Mouse (Mus musculus): ENCODE measurements around the gene Olfr517.

Olfr517 gene

DNA sequence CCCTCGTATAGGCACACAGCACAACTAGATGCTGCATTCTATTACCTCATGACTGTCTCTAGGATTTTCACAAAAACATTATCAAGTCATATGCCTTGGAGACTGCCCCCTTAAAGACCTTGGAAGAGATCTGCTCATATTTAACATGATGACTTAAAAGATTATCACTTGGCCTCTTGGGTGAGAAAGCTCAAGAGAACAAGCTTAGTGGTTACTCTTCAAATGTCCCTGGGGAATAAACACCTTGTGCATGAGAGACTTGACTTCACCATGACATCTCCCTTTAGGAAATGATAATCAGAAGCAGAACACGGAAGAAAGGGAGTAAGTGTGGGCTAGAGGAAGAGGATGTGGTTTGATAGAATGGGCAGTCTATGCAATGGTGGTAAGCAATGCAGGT, at the start of gene Olfr517:
Gene Olfr517 (minus strand): TSS at position 101 of the 400 bp plus-strand sequence.
- DNase-seq (ENCODE audit: low read depth), result no peak

DNA sequence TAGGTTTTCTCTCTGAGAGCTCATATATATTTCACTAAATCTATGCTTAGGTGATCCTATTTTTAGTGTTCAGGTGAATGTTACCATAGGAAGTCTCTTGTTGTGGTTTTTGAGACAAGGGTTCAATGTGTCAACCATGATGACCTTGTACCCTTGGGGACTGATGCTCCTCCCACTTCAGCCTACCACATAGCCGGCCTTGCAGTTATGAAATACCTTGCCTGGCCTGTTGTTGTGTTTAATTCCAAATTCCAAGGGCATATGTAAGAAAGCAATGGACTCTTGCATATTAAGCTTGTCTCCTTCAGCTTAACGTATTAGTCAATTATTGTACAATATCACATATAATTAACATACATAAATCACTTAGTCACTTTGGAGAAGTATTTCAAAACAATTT, 31.8 kb upstream of the Olfr517 start:
- DNase-seq (ENCODE audit: low read depth), result no peak

DNA sequence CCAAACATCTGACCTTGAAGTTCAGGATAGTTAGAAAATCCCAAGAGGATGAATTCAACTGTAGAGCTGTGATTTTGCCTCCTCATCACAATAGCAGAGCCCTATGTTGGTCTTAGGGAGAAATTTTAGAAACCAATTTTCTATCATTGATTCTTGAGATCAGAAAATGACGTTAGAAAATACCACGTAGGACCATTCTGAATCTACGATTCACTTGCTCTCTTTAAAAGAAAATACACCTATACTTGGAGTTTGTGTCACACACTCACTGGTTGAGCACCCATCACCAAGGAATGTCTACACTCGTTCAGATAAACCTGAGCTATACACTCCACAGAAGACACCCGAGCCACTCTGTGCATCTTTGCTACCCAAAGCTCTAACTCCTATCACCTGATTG, 22.1 kb upstream of the Olfr517 start, which contains the start of gene Olfr519:
Gene Olfr519 (minus strand): TSS at position 101 of the 400 bp plus-strand sequence.
- DNase-seq (ENCODE audit: low read depth), result no peak

DNA sequence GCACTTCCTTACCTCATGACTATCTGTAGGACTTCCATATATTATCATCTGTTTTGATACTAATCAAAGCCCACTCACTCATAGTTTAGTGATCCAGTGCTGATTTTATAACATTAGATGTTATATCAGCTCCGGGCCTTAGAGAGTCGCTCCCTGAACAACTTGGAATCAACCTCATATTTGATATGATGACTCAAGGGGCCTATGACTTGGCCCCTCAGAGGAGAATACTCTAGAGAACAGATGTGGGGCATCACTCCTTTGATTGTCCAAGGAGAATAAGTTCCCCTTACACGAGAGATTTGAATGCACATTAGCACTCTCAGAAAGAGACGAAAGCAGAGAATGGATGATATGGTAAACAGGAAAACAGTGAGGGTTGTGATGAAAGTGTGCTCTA, 12.7 kb upstream of the Olfr517 start, which contains the start of gene Olfr518:
Gene Olfr518 (minus strand): TSS at position 101 of the 400 bp plus-strand sequence.
- DNase-seq (ENCODE audit: low read depth), result no peak

DNA sequence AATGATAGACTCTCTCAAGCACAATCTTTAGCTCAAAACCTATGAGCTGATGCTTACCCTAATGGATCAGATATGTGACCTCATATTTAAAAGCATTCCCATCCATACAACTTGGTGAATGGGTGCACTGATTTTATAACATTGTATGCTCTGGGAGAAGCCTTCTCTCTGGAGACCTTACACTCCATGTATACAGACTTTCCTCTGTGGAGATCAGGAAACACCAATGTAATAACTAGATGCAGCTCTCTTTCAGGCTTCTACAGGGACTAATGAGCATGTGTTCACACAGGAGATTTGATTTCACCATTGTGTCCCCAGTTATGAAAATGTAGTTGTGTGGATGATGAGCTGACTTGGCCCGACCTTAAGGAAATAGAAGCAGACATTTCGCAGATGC, 21.8 kb downstream of the Olfr517 start, which contains the start of gene Olfr516:
Gene Olfr516 (minus strand): TSS at position 101 of the 400 bp plus-strand sequence.
- no peak for DNase-seq (ENCODE audit: low read depth)

DNA sequence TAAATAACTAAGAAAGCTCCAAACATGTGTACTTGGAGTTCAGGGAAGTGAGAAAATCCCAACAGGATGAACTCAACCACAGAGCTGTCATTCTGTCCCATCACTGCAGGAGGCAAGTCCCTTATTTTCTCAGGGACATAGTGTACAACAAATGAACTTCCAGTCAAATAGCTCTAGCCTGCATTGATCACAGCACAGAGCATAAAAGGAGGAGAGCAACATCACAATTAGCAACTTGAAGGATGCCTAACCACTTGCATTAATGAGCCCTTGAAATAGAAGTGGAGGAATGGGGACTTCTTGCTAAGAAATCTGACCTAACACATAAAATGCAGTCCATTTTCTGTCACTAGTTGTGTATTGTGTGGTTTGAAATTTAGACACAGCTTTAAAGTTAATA, 46.3 kb downstream of the Olfr517 start, which contains the start of gene Olfr514:
Gene Olfr514 (minus strand): TSS at position 101 of the 400 bp plus-strand sequence.
- no peak for DNase-seq (ENCODE audit: low read depth)

All from fibroblast of lung, adult 2 months (primary cell).